Mouse (Mus musculus) myocyte (in vitro differentiated cells): ENCODE measurements at regions not wholly inside any gene's neighbourhood (a gene's known extent, or its start where the extent isn't known, plus 50 kb on each side); places are given as distances from the start of the nearest gene placed in this dataset.

Experiments
- CEBPB ChIP-seq: IDR thresholded peaks from 2 replicates; pipeline ENCODE4 v1.6.1; 2011; ENCODE audit warnings: mild to moderate bottlenecking, moderate library complexity; ENCODE audit not compliant: poor library complexity, insufficient read depth, severe bottlenecking
- E2F4 ChIP-seq: IDR thresholded peaks from one replicate; pipeline ENCODE4 v1.6.1; 2011; ENCODE audit warnings: mild to moderate bottlenecking, control low read depth, moderate library complexity; ENCODE audit not compliant: insufficient read depth
- MYOD1 ChIP-seq, 3 experiments: IDR thresholded peaks; one replicate each; pipeline ENCODE4 v1.6.1; 2011; ENCODE audit warnings: control low read depth in 2 of 3, low read depth in 2 of 3, mild to moderate bottlenecking in 2 of 3, moderate library complexity in 1 of 3; ENCODE audit not compliant: insufficient read length in 2 of 3, control insufficient read depth in 1 of 3
- POLR2A ChIP-seq: IDR thresholded peaks from one replicate; pipeline ENCODE4 v1.6.1; 2011; ENCODE audit warnings: low read depth, mild to moderate bottlenecking, control low read depth, moderate library complexity; ENCODE audit not compliant: insufficient read length
- SRF ChIP-seq: IDR thresholded peaks from one replicate; pipeline ENCODE4 v1.6.1; 2011; ENCODE audit warnings: low read depth; ENCODE audit not compliant: control insufficient read depth, insufficient read length
- TCF12 ChIP-seq: IDR thresholded peaks from one replicate; pipeline ENCODE4 v1.6.1; 2011; ENCODE audit warnings: mild to moderate bottlenecking, control low read depth; ENCODE audit not compliant: poor library complexity, insufficient read depth, severe bottlenecking
- USF1 ChIP-seq: IDR thresholded peaks from one replicate; pipeline ENCODE4 v1.6.1; 2011; ENCODE audit warnings: low read depth, mild to moderate bottlenecking, control low read depth, moderate library complexity

DNA sequence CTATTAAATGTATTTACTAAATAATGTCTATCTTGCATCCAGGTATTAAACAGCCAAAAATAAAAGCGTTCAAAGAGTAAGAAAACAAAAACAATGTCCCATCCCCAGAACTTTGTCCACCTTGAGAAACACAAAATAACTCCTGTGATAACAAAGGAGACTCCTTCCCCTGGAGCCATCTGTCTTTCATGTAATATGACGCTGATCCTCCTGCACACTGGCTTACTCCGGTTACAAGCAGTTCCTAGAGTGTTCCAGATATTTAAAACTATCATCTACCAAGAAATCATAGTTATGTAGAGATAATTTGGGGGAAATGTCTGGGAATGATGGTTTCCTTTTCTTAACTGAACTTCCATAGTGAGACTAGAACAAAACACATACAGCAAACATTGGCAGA, 114.2 kb upstream of the Ppp6c start:
- TF ChIP-seq USF1: no peak
- no peak for TF ChIP-seq POLR2A
- TF ChIP-seq TCF12: no peak
- TF ChIP-seq SRF: no peak
- no peak for TF ChIP-seq MYOD1 (IDR thresholded peaks at IDR 0.05; ENCODE audit: control insufficient read depth in 1 of 3, insufficient read length in 2 of 3, low read depth in 2 of 3)
- no peak for TF ChIP-seq E2F4
- TF ChIP-seq CEBPB: no peak
